In the genomic region with DNA sequence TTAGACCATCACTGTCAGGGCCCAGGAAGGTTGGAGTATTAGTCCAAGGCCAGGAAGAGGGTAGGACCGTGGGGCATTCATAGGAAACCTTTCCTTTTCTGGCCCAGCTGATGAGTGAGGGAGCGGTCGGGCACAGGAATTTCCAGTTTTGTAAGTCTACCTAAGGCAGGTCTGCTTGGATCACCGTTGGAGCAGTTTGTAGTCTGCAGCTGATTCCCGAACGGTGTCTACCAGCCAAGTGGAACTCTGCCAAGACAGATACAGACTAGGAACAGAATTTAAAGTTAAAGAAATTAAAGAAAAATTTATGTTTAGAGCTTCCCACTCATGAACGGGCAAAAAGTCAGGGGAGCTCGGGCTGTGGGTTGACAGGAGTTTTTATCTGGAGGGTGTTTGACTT, we compare ENCODE assay signal across 16 mouse cellular contexts. TPM values are rescaled to one million over a fixed set of nuclear protein-coding genes. Genes with fewer than 3 reads are reported as not detected.
A peak's percentile ranks its signal among the peaks of the same experiment; 100 is the strongest.
DNase-seq lines count a peak whose midpoint lies in the region; ATAC-seq and TF ChIP-seq lines count a peak whose summit lies in the region.
"Had no signal": no experiment of that assay in that cellular context is flagged by ENCODE, and none has a peak within 500 bp of the region (broad histone marks: within the 10 kb centered on the region; RNA-seq: fewer than 3 reads in every experiment).

No protein-coding gene starts in this region.

- no peaks in the 10 kb centered on the region for H3K27me3 ChIP-seq in lung, embryonic 14.5 days (ENCODE audit: insufficient read depth, low read length)
- H3K27me3 ChIP-seq: limb, embryonic 15.5 days had no signal

- no peak overlapping the region for H3K9ac ChIP-seq in lung, embryonic 14.5 days
- H3K9ac ChIP-seq: limb, embryonic 15.5 days had no signal

- H3K36me3 ChIP-seq in lung, embryonic 14.5 days (ENCODE audit: insufficient read depth): no peaks in the 10 kb centered on the region
- H3K36me3 ChIP-seq: limb, embryonic 15.5 days had no signal

- H3K4me2 ChIP-seq in lung, embryonic 14.5 days: no peak overlapping the region
- H3K4me2 ChIP-seq: limb, embryonic 15.5 days had no signal

- H3K4me3 ChIP-seq in lung, embryonic 14.5 days (ENCODE audit: low read depth, low read length): no peak overlapping the region
- H3K4me3 ChIP-seq: gastrocnemius, adult 2 months; limb, embryonic 15.5 days; megakaryocyte, embryonic 14.5 days had no signal

- peaks cover 3% of the 10 kb centered on the region; the same call in 1 of the 2 replicates for H3K9me3 ChIP-seq in lung, embryonic 14.5 days (ENCODE audit: low read depth, low read length)
- H3K9me3 ChIP-seq: limb, embryonic 15.5 days; megakaryocyte, embryonic 14.5 days had no signal

- 0 out of 2 replicates have a peak, but pooled peaks have one; percentile 28 for ATAC-seq in frontal cortex, adult (ENCODE audit: low TSS enrichment)
- no peak for ATAC-seq in lung, embryonic 14.5 days (ENCODE audit: insufficient read depth)

- WGBS in lung, embryonic 14.5 days: 47% methylated on average over 8 of the region's 8 CpGs

- no peak for DNase-seq in frontal cortex, postnatal 10 days (ENCODE audit: low spot score in 2 of 2)
- DNase-seq in lung, embryonic 14.5 days: peak; percentile 60
- no peak for DNase-seq in lung, postnatal 4 days
- peak; percentile 39 for DNase-seq in urinary bladder, postnatal 14 days (ENCODE audit: low spot score)
- DNase-seq in urinary bladder, adult 18-20 months (ENCODE audit: low spot score in 2 of 2): no peak
- no peak for DNase-seq in gastrocnemius, postnatal 25 days
- DNase-seq: adrenal gland, postnatal 10 days; B cell, adult 2 months; cerebellum, adult 18-20 months; gastrocnemius, adult 2 months; heart, adult 11 months; kidney, postnatal 4 days; thymus, postnatal 36 days had no signal

- no peak overlapping the region for H3K27ac ChIP-seq in lung, embryonic 14.5 days (ENCODE audit: low read depth)
- H3K27ac ChIP-seq: gastrocnemius, adult 2 months; limb, embryonic 15.5 days had no signal

- TF ChIP-seq CTCF in lung, embryonic 14.5 days (IDR thresholded peaks at IDR 0.05; ENCODE audit: low read depth): no peak

- H3K4me1 ChIP-seq in lung, embryonic 14.5 days (ENCODE audit: insufficient read depth): no peaks in the 10 kb centered on the region
- H3K4me1 ChIP-seq: limb, embryonic 15.5 days had no signal

RNA-seq across cellular contexts. Expression of gene Dip2b, which starts 9.0 kb away (rescaled TPM):
- polyA plus RNA-seq in lung, embryonic 14.5 days (2014; fragmentation: Nextera tagmentation; extraction: Ambion mirVana): 16.4 and 18.1 TPM in 2 replicates
- 1 to 10 TPM; 7.4 to 7.7 TPM for total RNA-seq in gastrocnemius, postnatal 25 days (2021)

RNA-seq across cellular contexts. Expression of gene Larp4, which starts 59.6 kb away (rescaled TPM):
- 39.3 and 41.0 TPM in 2 replicates for polyA plus RNA-seq in lung, embryonic 14.5 days (2014; fragmentation: Nextera tagmentation; extraction: Ambion mirVana)
- 10 to 100 TPM; 43.2 to 43.5 TPM for total RNA-seq in gastrocnemius, postnatal 25 days (2021)

Comparison
In these comparisons a context has a peak if more than half of its experiments do, and no peak if none do; other contexts are left out.
1. DNase-seq: peak in lung, embryonic 14.5 days (single experiment) and urinary bladder, postnatal 14 days (single experiment); none in frontal cortex, postnatal 10 days (0 of 2), lung, postnatal 4 days (0 of 2), urinary bladder, adult 18-20 months (0 of 2) and gastrocnemius, postnatal 25 days (single experiment).